Mouse (Mus musculus): ENCODE measurements around the gene Kif1b. TPM values are rescaled to one million over a fixed set of nuclear protein-coding genes. Genes with fewer than 3 reads are reported as not detected.
"Not testable (repeated sequence)": the region's sequence is repeated elsewhere in the genome, so short reads cannot be mapped to it uniquely, and the experiment has no call there.

Kif1b gene
- total RNA-seq, 4 experiments from 2014 or later = 419 to 466 (median 440) TPM

GRCm38 (mm10) chr4:149277571-149277970, 29.9 kb downstream of the Kif1b start:
- peak in 1 of 2 experiments; percentile 34 for DNase-seq (ENCODE audit: low spot score in 2 of 2)

- DNase-seq (ENCODE audit: low spot score in 2 of 2) = no peak
These were observed 34.4 kb downstream of the Kif1b start for GRCm38 (mm10) chr4:149273128-149273527.

- no peak for DNase-seq (ENCODE audit: low spot score in 2 of 2)
These were observed 37.0 kb downstream of the Kif1b start for GRCm38 (mm10) chr4:149270541-149270940.

DNA sequence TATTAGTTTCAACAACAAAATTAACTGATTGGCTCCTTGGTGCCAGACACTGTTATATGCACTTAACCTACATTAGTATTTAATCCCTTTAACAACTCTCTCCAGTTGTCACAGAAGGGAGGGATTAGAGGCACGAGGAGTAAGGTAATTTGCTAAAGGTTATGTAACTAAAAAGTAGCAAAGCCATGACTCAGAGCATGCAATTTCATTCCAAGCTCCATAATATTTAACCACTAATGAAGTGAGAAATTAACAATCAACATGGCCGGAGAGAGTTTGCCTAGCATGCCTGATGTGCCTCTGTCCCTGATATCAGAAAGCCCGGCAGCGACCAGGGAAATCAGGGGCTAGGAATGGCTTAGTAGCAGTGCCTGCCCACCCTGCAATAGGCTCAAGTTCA, 38.5 kb downstream of the Kif1b start:
- no peak for DNase-seq (ENCODE audit: low spot score in 2 of 2)

DNA sequence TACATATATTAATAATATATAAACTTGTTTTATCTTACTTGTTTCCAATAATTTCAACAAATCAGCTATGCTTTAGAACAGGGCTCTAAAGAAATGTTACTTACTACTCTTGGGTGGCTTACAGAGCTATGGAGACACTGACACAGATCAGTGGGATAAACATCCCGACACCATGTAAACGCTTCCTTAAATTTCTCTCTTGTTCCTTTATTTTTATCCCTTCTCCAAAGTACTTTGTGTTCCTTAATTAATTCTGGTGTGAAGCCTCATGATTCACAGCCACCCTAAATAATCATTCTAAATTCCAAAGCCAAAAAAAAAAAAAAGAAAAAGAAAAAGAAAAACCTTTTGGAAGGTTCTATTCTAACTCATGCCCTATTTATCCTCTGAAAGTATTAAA, 42.6 kb downstream of the Kif1b start:
- no peak for DNase-seq (ENCODE audit: low spot score in 2 of 2)

GRCm38 (mm10) chr4:149263218-149263617, 44.3 kb downstream of the Kif1b start:
- no peak for DNase-seq (ENCODE audit: low spot score in 2 of 2)

DNA sequence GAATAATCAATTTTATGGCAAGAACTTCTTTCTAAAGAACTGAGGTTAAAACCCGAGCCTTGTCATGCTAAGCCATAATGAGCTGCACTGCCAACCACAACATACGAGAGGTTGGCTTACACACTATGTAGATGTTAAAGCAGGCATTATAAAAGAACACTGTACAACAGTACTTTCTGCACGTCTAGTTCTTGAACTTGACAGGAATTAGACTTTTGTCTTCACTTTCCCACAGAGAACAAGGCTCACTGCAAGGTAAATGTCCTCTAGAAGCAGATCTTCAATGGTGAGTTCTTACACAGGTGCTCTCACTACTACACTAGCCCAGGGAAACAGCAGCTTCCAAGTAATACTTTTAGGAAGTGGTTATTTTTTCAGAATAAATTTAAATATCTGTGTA, 46.0 kb downstream of the Kif1b start:
- DNase-seq (ENCODE audit: low spot score in 2 of 2) = no peak

- DNase-seq (ENCODE audit: low spot score in 2 of 2) = no peak
These were observed 46.6 kb downstream of the Kif1b start for GRCm38 (mm10) chr4:149260911-149261310.

GRCm38 (mm10) chr4:149259391-149260094, 48.0 kb downstream of the Kif1b start:
- no peak for DNase-seq (ENCODE audit: low spot score in 2 of 2)

DNA sequence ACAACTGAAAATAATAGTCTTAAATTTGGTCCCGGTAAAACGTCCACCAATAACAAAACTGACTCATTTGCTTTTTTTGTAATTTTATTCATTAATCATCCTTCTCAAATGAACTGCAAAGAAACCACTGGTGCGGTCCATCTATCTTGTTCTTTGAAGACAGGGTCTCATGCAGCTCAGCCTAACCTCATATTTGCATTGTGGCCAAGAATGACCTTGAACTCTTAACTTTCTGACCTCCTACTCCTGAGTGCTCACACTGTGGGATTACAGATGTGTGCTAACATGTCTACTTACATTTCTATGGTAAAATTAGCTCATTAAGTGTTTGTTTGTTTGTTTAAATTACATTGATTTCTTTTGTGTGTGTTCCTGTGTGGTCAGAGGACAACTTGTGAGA, 48.6 kb downstream of the Kif1b start:
- DNase-seq (ENCODE audit: low spot score in 2 of 2) = no peak

DNA sequence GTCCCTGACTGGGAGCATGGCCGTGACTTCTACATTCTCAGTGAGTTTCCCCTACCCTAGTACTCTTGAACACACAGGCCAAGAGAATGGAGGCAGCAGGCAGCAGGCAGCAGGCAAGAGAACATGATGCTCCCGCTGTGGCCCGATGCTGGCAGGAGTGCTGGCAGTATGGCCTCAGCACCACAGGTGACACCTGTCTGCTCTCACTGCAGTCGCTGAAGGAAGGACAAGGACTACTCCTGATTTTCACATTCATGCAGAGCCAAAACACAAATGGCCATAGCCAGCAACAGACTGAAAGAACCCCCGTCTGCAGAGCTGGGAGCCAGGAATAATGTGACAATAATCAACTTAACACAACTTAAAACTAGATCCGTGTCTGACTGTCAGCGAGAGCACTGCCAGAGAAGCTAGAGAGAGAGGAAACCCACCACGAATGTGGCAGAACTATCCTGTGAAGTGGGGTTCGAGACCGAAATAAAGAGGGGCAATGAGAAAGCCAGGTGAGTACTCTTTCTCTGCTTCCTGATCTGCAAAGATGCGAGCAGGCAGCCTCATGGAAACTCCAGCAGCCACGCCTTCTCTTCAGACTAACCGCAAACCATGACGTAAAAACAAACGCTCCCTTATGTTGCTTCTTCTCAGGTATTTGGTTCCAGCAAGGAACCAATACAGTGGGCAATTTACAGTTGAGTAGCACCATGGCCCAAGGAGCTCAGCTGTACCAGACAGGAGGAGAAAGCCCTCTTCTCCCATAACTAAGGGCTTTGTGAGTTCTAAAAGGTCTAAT, 50.8 kb downstream of the Kif1b start:
- no peak for DNase-seq (ENCODE audit: low spot score in 2 of 2)

- no peak for DNase-seq (ENCODE audit: low spot score in 2 of 2)
These were observed 51.9 kb downstream of the Kif1b start for GRCm38 (mm10) chr4:149255277-149256270.

DNA sequence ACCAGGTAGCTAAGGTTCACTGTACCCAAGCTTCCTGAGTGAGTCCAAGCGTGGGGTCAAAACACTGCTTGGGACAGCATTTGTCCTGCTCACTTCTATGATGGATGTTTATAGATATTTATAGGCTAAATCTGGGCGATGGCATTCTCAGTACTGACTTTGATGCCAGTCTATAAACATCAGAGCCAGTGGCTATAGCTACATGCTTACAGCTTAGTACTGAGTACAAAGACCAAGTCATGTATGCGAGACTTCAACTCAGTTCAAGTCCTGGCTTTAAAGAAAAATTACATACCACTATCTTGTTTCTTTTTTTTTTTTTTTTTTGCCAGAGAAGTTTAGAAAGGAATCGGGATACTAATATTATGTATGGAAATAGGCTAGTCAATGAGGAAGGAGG, 52.7 kb downstream of the Kif1b start:
- DNase-seq (ENCODE audit: low spot score in 2 of 2) = no peak

GRCm38 (mm10) chr4:149249311-149249710, 58.2 kb downstream of the Kif1b start:
- DNase-seq (ENCODE audit: low spot score in 2 of 2) = no peak

- no peak for DNase-seq (ENCODE audit: low spot score in 2 of 2)
These were observed 59.7 kb downstream of the Kif1b start for GRCm38 (mm10) chr4:149247772-149248171.

- peak in 1 of 2 experiments; percentile 49 for DNase-seq (ENCODE audit: low spot score in 2 of 2)
These were observed 60.3 kb downstream of the Kif1b start for GRCm38 (mm10) chr4:149247156-149247633.

- DNase-seq (ENCODE audit: low spot score in 2 of 2) = no peak
These were observed 60.8 kb downstream of the Kif1b start for GRCm38 (mm10) chr4:149246578-149247155.

- DNase-seq (ENCODE audit: low spot score in 2 of 2) = no peak
These were observed 70.5 kb downstream of the Kif1b start for GRCm38 (mm10) chr4:149237011-149237410.

- DNase-seq (ENCODE audit: low spot score in 2 of 2) = no peak
These were observed 73.6 kb downstream of the Kif1b start for GRCm38 (mm10) chr4:149233938-149234337.

DNA sequence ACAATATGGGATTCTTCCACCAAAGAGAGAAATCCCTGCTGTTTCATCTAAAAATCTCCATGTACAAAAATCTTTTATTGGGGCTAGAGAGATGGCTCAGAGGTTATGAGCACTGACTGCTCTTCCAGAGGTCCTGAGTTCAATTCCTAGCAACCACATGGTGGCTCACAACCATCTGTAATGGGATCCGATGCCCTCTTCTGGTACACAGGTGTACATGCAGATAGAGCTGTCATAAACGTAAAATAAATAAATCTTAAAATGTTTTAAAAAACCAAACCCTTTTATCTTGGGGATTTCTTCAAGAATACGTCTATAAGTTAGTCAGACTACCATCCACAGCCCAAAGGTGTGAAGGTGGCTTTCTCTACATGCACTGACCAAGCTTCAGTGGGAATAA, 78.8 kb downstream of the Kif1b start:
- not testable (repeated sequence) for DNase-seq (ENCODE audit: low spot score in 2 of 2)

- DNase-seq (ENCODE audit: low spot score in 2 of 2) = no peak
These were observed 79.2 kb downstream of the Kif1b start for GRCm38 (mm10) chr4:149228256-149228655.

Data from left cerebral cortex, adult 8-10 months (tissue).